Mouse (Mus musculus): ENCODE data around the gene Cd44. TPM values are rescaled to one million over a fixed set of nuclear protein-coding genes. Genes with fewer than 3 reads are reported as not detected.

Cd44 gene
- polyA plus RNA-seq, 1 experiment, result 8.9 TPM

- no peak overlapping the region for H3K4me3 ChIP-seq (ENCODE audit: low read depth, low read length)
- WGBS, result 77% methylated on average over 6 of the region's 6 CpGs
- TF ChIP-seq POLR2A (IDR thresholded peaks at IDR 0.05; ENCODE audit: low read depth, low read length), result no peak
- no peak for TF ChIP-seq CTCF (IDR thresholded peaks at IDR 0.05; ENCODE audit: extremely low read depth, insufficient read length, insufficient replicate concordance, low read depth, low read length)
- H3K4me1 ChIP-seq (ENCODE audit: control insufficient read depth, insufficient read depth, insufficient read length, low read length), result peaks cover 4% of the 10 kb centered on the region; the same call in 1 of the 2 replicates
- no peak overlapping the region for H3K27ac ChIP-seq (ENCODE audit: insufficient read depth, low read depth, low read length)
- H3K27me3 ChIP-seq (ENCODE audit: control insufficient read depth, insufficient read depth, low read length), result no peaks in the 10 kb centered on the region
- H3K36me3 ChIP-seq (ENCODE audit: control insufficient read depth, insufficient read depth, low read length), result peaks cover 10% of the 10 kb centered on the region
These were observed 36.6 kb downstream of the Cd44 start for GRCm38 (mm10) chr2:102864695-102865353.

GRCm38 (mm10) chr2:102864036-102864435 lies 37.4 kb downstream of the Cd44 start:
- no peaks in the 10 kb centered on the region for H3K27me3 ChIP-seq (ENCODE audit: control insufficient read depth, insufficient read depth, low read length)
- no peak for TF ChIP-seq CTCF (IDR thresholded peaks at IDR 0.05; ENCODE audit: extremely low read depth, insufficient read length, insufficient replicate concordance, low read depth, low read length)
- TF ChIP-seq POLR2A (IDR thresholded peaks at IDR 0.05; ENCODE audit: low read depth, low read length), result no peak
- no peak overlapping the region for H3K4me3 ChIP-seq (ENCODE audit: low read depth, low read length)
- H3K27ac ChIP-seq (ENCODE audit: insufficient read depth, low read depth, low read length), result no peak overlapping the region
- peaks cover 4% of the 10 kb centered on the region; the same call in 1 of the 2 replicates for H3K4me1 ChIP-seq (ENCODE audit: control insufficient read depth, insufficient read depth, insufficient read length, low read length)
- H3K36me3 ChIP-seq (ENCODE audit: control insufficient read depth, insufficient read depth, low read length), result peaks cover 13% of the 10 kb centered on the region
- WGBS, result 92% methylated on average over 4 of the region's 4 CpGs

- Histone ChIP-seq H3K27me3 (ENCODE audit: control insufficient read depth, insufficient read depth, low read length) (no peaks in the 10 kb centered on the region), H3K4me1 (ENCODE audit: control insufficient read depth, insufficient read depth, insufficient read length, low read length) (peaks cover 4% of the 10 kb centered on the region; the same call in 1 of the 2 replicates), H3K36me3 (ENCODE audit: control insufficient read depth, insufficient read depth, low read length) (peaks cover 15% of the 10 kb centered on the region), H3K27ac (ENCODE audit: insufficient read depth, low read depth, low read length) (no peak overlapping the region), H3K4me3 (ENCODE audit: low read depth, low read length) (no peak overlapping the region)
- WGBS, result 95% methylated on average over 2 of the region's 2 CpGs
- no peak for TF ChIP-seq CTCF (IDR thresholded peaks at IDR 0.05; ENCODE audit: extremely low read depth, insufficient read length, insufficient replicate concordance, low read depth, low read length)
- no peak for TF ChIP-seq POLR2A (IDR thresholded peaks at IDR 0.05; ENCODE audit: low read depth, low read length)
These were observed 37.9 kb downstream of the Cd44 start for GRCm38 (mm10) chr2:102863583-102863982.

- Histone ChIP-seq H3K4me3 (ENCODE audit: low read depth, low read length) (no peak overlapping the region), H3K4me1 (ENCODE audit: control insufficient read depth, insufficient read depth, insufficient read length, low read length) (peaks cover 4% of the 10 kb centered on the region; the same call in 1 of the 2 replicates), H3K27ac (ENCODE audit: insufficient read depth, low read depth, low read length) (no peak overlapping the region), H3K27me3 (ENCODE audit: control insufficient read depth, insufficient read depth, low read length) (no peaks in the 10 kb centered on the region), H3K36me3 (ENCODE audit: control insufficient read depth, insufficient read depth, low read length) (peaks cover 15% of the 10 kb centered on the region)
- 65% methylated on average over 7 of the region's 7 CpGs for WGBS
- TF ChIP-seq POLR2A (IDR thresholded peaks at IDR 0.05; ENCODE audit: low read depth, low read length) (no peak), CTCF (IDR thresholded peaks at IDR 0.05; ENCODE audit: extremely low read depth, insufficient read length, insufficient replicate concordance, low read depth, low read length) (no peak)
These were observed 38.8 kb downstream of the Cd44 start for GRCm38 (mm10) chr2:102862706-102863105.

- no peak overlapping the region for H3K27ac ChIP-seq (ENCODE audit: insufficient read depth, low read depth, low read length)
- no peak overlapping the region for H3K4me3 ChIP-seq (ENCODE audit: low read depth, low read length)
- no peaks in the 10 kb centered on the region for H3K27me3 ChIP-seq (ENCODE audit: control insufficient read depth, insufficient read depth, low read length)
- 94% methylated on average over 6 of the region's 6 CpGs for WGBS
- no peaks in the 10 kb centered on the region for H3K4me1 ChIP-seq (ENCODE audit: control insufficient read depth, insufficient read depth, insufficient read length, low read length)
- peaks cover 17% of the 10 kb centered on the region for H3K36me3 ChIP-seq (ENCODE audit: control insufficient read depth, insufficient read depth, low read length)
- TF ChIP-seq POLR2A (IDR thresholded peaks at IDR 0.05; ENCODE audit: low read depth, low read length) (no peak), CTCF (IDR thresholded peaks at IDR 0.05; ENCODE audit: extremely low read depth, insufficient read length, insufficient replicate concordance, low read depth, low read length) (no peak)
These were observed 43.2 kb downstream of the Cd44 start for GRCm38 (mm10) chr2:102858271-102858670.

- TF ChIP-seq CTCF (IDR thresholded peaks at IDR 0.05; ENCODE audit: extremely low read depth, insufficient read length, insufficient replicate concordance, low read depth, low read length) (no peak), POLR2A (IDR thresholded peaks at IDR 0.05; ENCODE audit: low read depth, low read length) (no peak)
- Histone ChIP-seq H3K27me3 (ENCODE audit: control insufficient read depth, insufficient read depth, low read length) (no peaks in the 10 kb centered on the region), H3K4me1 (ENCODE audit: control insufficient read depth, insufficient read depth, insufficient read length, low read length) (no peaks in the 10 kb centered on the region), H3K27ac (ENCODE audit: insufficient read depth, low read depth, low read length) (no peak overlapping the region), H3K4me3 (ENCODE audit: low read depth, low read length) (no peak overlapping the region), H3K36me3 (ENCODE audit: control insufficient read depth, insufficient read depth, low read length) (peaks cover 8% of the 10 kb centered on the region)
- 88% methylated on average over 3 of the region's 3 CpGs for WGBS
These were observed 48.2 kb downstream of the Cd44 start for GRCm38 (mm10) chr2:102853297-102853696.

GRCm38 (mm10) chr2:102851936-102852477 lies 49.5 kb downstream of the Cd44 start:
- Histone ChIP-seq H3K4me1 (ENCODE audit: control insufficient read depth, insufficient read depth, insufficient read length, low read length) (no peaks in the 10 kb centered on the region), H3K27ac (ENCODE audit: insufficient read depth, low read depth, low read length) (peak overlapping the region; percentile 13; the same call in 1 of the 2 replicates), H3K4me3 (ENCODE audit: low read depth, low read length) (no peak overlapping the region), H3K36me3 (ENCODE audit: control insufficient read depth, insufficient read depth, low read length) (peaks cover 8% of the 10 kb centered on the region; the same call in 1 of the 2 replicates), H3K27me3 (ENCODE audit: control insufficient read depth, insufficient read depth, low read length) (no peaks in the 10 kb centered on the region)
- 57% methylated on average over 4 of the region's 4 CpGs for WGBS
- TF ChIP-seq CTCF (IDR thresholded peaks at IDR 0.05; ENCODE audit: extremely low read depth, insufficient read length, insufficient replicate concordance, low read depth, low read length) (no peak), POLR2A (IDR thresholded peaks at IDR 0.05; ENCODE audit: low read depth, low read length) (no peak)

Measured in small intestine, adult 2 months (tissue).